Mouse (Mus musculus) thymus, postnatal 4 days (tissue): ENCODE measurements around the gene Prdm10.

Source experiments
- DNase-seq: peaks from one replicate; pipeline ENCODE4 v3.0.0; 2021

Prdm10 gene

DNA sequence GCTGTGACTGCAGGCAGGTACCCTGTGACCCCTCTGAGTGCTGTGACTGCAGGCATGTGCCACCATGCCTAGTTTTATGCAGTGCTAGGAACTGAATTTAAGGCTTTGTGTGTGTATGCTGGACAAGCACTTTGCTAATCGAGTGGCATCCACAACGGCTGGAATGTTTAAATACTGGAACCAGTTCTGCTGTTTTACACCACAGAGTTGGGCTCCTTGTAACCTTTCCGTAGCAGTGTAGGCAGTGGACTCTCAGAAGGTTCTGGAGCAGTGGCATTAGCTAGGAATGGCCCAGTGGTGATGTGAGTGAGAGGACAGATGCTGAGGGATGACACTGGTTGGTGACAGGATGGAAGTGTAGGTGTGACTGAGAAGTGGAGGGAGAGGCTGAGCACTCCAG, 26.9 kb downstream of the Prdm10 start:
- DNase-seq, result no peak

DNA sequence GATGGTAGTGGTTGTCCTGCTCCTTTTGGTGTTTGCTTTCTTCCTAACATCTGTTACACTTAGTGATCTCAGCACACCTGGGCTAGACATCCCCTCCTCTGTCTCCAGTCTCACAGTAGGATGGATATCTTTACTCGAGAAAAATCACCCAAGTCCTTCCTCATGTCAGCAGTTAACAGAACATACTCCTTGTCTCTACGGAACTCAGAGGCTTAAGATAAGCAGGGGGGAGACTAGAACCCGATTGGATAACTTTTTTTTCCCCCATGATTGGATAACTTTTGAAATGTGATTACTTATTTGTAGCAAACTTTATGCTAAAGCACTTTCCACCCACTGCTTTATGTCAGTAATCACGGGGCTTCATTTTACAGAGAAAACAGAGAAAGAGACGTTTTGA, 28.7 kb downstream of the Prdm10 start:
- no peak for DNase-seq

DNA sequence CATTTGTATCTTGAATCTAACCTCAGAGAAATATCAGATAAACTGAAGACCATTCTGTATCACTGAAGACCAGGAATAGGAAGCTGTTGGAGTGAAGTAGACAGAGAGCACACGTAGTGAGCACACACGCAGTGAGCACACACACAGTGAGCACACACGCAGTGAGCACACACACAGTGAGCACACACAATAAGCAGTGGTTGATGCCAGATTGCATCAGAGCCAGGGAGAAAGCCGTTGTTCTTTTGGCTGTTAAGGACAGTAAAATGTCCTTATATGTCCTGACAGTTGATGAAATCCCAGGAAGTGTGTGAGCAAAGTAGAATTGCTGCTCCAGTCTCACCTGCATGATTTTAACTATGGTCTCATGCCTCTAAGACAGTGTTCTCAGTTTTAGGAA, 30.3 kb downstream of the Prdm10 start:
- no peak for DNase-seq

DNA sequence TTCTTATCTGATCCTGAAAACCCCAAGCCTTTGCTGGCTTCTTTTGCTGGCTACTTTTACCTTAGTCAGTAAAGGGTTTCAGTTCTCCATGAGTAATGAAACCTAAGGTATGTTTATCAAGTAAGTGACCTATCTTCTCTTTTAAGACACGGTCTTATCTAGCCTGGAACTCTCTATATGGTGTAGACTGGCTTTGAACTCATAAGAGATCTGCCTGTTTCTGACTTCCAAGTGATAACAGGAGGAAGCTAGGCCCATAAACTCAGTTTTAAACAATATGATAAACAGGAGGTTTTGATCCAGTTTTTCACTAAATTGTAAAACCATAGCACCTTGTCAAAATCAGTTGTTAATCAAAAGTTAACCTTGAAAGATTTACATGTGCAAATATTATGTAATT, 33.5 kb downstream of the Prdm10 start:
- no peak for DNase-seq

DNA sequence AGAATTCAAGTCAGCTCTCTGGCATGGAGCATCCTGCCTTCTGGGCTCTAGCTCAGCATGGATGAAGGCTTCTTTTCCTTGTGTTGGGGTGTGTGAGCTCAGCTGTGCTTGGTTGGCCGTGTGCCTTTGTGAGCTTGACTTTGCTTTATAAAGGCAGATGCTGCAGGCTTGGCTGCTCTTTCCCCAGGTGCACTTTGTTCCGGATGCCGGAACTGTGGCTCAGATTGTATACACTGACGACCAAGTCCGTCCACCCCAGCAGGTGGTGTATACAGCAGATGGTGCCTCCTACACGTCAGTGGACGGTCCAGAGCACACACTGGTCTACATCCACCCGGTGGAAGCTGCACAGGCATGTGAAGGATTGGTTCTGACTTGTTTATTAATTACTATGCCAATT, 35.6 kb downstream of the Prdm10 start:
- no peak for DNase-seq

DNA sequence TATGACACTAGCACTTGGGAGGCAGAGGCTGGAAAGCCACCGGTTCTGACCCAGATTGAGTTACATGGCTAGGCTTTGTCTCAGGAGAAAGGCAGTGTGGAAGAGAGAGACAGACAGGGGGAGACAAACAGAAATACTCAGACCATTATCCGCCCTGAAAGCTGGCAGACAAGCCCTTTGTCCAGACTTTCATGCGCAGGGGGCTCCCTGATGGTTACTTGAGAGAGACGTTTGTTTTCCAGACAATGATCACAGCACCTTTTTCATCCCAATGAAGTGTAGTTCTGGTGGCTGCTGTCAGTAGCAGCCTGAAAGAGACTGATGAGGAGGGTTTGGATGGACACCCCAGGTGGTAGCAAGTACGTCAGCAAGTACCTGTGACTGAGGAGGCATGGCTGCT, 38.6 kb downstream of the Prdm10 start:
- DNase-seq, result no peak

DNA sequence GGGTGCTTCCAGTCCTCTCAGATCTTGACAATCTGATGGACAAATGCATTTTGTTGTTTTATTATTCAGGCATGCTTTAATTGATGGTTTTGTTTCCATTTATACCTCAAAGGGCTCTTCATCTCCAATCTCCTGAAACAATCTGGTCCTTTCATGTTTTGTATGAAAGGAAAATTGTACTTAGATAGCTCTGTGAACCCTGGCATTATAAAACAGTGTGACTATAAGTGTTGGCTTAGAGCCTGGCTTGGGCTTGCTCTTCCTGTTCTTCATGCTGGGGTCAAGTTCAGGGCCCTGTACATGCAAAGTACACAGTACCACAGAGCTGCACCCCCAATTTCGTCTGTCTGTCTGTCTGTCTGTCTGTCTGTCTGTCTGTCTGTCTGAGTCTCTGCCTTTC, 40.4 kb downstream of the Prdm10 start:
- DNase-seq, result no peak

DNA sequence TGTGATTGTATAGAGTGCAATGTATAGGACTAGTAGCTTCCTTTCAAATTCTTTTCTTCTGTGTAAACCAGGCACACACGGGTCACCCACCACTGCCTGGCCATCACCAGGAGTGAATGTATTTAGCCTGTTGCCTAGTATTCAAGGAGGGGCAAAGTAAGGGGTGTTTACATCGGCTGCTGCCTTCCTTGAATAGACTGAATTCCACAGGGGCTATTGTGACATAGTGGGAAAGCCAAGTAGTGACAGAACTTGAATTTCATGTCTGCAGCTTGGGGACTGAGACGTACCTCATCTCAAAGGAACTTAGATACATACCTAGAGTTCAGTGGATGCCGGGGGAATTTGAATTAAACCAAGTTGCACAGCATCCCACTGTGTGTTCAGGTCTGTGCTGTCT, 41.2 kb downstream of the Prdm10 start:
- DNase-seq, result no peak

DNA sequence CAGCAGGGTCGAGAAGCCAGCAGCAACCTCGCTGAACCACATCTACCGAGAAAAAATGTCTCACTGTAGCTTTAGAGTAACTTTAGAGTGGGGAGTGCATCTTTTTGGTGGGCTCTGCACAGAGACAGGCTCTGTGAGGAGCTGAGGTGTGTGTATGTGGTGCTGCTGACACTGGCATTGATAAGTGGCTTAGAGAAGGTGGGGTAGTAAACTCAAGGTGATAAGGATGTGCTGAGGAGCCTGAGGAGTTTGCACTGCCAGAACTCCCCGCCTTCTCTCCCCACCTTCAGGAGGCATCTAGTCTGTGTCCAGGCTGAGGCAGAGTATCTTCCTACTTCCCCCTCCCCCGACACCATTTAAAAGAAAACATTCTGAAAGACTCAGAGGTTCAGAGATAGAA, 41.8 kb downstream of the Prdm10 start:
- no peak for DNase-seq

DNA sequence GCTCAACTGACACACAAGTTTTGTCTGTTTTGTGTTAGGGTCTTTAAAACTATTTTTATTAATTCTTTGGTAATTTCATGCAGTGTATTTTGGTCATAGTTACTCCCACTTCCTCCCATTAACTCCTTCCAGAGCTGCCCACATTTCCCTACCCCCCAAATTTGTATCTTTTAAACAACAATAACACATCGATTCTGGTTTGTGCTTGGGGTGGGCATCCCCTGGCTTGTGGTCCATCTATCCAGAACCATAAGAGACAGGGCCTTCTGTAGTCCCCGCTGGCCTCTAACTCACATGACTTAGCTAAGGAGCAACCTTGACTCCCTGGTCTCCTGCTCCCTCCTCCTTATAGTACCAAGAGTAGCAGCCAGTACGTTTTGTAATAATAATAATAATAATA, 50.5 kb downstream of the Prdm10 start:
- no peak for DNase-seq

DNA sequence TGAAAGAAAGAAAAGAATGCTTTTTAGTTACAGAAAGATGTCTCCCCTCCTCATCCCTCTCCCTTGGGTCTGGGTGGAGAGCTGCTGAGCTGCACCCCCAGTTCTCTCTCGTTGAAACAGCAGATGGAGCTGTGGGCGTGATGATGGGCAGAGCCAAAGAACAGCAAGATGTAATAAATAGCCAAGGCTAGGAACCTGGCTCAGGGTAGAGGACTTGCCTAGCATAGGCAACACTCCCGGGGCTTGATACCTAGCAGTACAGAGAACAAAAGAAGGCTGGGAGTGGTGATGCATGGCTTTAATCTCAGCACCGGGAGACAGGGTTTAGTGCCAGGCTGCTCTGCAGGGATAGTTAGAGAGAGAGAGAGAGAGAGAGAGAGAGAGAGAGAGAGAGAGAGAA, 50.9 kb downstream of the Prdm10 start:
- DNase-seq, result no peak

DNA sequence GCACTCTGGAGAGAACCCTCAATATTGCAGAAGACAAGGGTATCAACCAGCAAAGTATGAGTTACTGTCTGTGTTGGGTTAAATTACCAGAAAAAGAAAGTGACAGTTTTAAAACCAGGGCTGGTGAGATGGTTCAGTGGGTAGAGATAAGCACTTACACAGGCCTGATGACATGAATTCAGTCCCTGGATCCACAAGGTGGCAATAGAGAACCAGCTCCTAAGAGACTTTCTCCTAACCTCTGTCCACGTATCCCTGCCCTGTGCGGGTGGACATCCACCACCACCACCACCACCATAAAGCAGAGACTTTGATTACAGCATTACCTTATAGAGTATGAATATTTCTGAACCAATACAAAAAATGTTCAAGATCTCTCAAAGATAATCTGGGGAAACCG, 51.6 kb downstream of the Prdm10 start:
- DNase-seq, result no peak

DNA sequence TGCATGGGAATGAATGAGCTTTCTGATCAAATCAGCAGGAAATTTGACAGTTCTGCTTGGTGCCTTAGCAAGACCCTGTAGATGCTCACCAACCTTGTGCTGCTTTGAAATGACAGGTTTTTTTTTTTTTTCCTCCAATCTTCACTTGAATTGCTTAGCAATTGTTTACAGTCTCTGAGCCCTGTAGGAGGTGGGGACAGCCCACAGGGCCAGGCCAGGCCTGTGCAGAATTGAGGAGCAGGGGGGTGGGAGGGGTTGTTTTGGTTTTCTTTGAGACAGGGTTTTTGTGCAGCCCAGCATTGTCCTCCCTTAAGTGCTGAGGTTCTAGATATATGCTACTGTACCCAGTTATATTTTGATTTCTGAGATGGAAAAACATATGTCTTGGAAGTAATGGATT, 52.5 kb downstream of the Prdm10 start:
- DNase-seq, result no peak

DNA sequence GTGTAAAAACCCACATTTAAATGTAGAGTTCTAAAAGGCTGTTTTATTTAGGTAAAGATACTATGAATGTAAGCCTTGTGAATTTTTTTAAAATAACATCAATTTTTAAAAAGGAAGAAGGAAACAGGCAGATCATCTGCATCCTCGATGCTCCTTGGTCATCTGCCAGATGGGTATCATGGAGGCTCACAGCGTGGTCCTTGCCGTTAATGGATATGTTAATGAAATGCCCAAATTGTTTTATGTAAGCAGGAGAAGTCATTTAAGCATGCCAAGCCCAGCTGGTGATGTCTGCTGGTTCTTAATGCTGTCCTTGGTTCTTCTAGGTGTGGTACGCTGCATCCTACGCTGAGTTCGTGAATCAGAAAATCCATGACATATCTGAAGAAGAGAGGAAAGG, 54.7 kb downstream of the Prdm10 start:
- DNase-seq, result no peak

DNA sequence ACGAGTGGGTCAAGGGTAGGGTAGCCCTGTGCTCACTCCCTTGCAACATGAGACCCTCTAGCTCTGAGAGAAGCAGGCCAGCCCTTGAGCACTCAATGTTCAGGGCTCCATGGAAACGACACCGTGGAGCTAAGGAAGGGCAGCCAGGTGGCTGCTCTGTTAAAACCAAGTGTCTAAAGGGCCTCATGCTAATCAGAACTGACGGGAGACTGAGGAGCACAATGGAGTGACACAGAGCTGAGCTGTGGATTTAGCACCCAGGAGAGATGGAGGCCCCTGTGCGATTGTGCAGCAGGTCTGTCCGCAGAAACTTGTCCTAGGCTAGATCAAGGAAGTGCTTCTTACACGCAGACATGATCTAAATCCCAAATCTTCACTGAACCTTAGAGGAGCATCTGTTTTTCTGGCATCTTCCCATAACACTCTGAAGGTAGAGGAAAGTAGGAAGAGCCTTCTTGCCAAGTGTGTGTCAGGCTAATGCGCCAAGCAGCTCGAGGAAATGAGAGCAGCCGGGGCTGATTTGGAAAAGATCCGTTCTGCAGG, 64.0 kb downstream of the Prdm10 start:
- no peak for DNase-seq

DNA sequence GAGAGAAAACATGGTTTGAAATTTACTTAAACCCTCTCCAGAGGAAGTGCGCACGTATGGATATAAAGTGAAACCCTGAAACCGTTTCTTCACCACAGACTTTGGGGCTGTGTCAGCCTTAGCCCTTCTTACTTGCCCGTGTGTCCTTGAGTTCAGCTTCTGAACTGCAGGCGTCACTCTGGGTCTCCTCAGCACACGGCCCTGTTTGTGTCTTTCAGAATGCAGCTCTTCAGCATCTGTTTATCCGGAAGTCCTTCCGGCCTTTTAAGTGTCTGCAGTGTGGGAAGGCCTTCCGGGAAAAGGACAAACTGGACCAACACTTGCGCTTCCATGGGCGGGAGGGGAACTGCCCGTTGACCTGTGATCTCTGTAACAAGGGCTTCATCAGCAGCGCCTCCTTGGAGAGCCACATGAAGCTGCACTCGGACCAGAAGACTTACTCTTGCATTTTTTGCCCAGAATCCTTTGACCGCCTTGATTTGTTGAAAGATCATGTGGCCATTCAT, 66.3 kb downstream of the Prdm10 start:
- no peak for DNase-seq

DNA sequence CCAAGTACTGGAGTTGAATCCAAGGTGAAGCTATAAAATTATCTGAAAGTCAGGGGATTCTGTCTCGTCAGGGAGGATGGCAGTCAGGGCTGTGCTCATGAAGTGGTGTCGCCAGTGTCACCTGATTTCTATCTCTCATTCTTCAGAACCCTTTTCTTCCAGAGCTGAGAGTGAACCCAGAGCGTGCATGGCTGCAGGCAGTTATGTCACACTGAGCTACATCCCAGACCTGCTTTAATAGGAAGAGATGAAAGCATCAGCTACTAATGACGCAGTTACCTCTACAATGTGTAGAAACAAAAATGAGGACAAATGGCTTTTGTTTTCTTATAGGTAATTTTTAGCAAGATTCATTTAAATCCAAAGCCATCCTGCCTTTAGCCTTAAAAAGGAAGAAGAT, 68.1 kb downstream of the Prdm10 start:
- DNase-seq, result no peak

DNA sequence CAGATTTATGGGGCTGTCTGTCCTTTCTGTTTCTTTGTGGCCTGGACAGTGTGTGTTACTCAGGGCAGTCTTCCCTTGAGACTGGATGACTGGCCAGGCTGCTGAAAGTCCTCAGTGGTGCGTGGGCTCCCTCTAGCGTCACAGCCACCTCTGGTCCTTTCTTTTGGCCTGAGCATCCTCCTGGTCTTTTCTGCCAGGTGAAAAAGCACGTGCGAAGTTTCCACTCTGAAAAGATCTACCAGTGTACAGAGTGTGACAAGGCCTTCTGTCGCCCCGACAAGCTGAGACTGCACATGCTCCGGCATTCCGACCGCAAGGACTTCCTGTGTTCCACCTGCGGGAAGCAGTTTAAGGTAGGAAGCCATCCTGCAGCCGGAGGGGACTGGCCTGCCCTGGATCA, 68.6 kb downstream of the Prdm10 start:
- peak; percentile 83 for DNase-seq

DNA sequence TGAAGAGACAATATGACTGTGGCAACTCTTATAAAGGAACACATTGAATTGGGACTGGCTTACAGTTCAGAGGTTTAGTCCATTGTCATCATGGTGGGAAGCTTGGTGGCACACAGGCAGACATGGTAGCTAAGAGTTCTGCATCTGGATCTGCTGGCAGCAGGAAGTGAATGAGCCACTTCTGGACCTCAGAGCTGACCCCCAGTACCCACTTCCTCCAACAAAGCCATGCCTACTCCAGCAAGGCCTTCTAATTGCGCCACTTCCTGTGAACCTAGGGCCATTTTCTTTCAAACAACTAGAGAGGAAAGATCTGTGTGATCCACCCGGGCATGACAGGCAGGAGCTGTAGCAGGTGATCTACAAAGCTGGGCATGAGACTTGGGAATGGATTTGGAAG, 72.4 kb downstream of the Prdm10 start:
- DNase-seq, result no peak

DNA sequence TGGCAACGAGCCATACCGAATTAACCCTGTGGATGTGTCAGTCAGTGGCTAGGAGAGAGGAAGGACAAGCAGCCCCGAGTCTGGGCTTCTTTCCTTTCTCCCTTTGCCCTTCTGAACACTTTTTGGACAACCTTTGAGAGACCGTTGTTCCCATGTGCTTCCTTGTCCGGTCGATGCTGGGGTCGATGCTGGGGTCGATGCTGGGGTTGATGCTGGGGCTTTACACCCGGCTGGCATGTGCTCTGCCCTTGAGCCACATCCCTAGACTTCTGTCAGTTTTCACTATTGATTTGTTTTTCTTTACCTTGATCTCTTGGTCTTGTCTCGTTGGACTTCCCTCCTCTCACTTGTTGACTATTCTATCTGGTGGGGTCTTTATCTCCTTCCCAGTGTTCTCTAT, 73.2 kb downstream of the Prdm10 start:
- no peak for DNase-seq

DNA sequence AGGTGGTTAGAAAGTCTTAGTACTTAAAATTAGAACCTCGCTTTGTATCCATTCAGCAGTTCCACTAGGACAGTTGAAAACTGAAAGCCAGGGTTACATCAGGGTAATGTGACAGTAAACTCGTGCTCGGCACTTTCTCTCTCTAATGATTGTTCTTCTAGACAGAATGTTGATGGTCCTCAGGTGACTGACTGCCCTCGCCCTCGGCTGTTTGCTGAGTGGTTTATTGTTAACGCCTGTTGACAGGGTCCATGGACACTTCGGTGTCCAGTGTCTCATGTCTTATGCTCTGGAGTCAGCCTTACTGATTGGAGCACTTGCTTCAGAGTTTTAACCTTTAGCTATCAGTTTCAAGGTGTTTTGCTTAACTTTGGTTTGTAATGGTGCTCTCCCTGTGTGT, 73.7 kb downstream of the Prdm10 start:
- no peak for DNase-seq

DNA sequence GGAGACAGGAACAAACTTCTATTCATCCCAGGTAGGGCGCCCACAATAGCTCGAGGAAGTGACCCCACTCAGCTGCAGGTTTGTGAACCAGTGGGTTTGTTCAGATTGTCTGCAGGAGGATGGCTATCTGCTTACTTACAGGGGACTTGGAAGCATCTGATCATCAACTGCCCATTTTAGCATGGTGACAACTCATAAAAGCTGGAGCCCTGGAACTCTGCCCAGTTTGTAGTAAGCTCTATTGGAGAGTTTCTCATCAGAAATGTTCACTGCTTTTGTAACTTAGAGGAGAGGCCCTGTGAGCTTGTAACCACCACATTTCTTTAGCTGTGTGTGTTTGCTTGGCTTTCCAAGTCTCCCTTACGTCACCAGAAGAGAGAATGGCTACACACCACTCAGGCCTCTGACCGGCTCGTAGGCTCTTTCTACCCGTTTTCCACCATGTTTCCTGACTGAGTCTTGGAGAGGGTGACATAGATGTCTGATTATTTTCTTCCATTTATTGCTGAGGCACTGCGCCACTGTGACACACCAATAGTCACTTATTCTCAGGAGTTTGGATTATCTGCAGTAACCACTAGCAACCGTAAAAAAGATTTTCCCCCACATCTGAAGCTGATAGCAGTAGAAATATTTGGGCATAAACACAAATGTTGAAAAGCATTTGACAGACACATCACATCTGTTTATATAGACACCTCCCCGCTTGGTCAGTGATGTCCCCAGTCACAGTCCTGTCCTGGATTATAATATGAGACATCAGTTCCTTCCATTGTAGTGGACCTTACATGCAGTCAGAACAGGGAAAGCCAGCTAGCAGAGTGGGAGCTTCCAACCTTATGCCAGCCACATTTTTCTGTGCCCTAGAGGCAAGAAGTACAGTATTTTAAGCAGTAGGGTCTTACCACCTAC, 83.6 kb downstream of the Prdm10 start:
- no peak for DNase-seq

DNA sequence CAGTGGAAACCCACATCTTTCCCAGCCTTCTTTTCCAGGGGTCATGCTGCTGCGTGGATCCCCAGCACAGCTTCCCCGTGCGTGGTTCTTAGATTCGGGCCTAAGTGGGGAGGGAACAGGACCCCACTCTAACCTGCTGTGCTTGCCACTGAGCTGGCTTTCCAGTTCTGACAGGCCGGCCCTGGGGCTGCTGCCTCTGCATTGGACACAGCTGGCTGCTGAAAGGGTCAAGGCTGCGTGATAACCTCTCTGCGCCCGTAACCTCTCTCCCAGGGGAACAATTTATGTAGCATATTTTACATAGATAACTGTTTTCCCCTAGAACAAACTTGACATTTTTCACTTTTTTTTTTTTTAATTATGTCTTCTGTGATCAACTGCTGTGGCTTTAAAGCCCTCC, 84.7 kb downstream of the Prdm10 start:
- DNase-seq, result no peak

DNA sequence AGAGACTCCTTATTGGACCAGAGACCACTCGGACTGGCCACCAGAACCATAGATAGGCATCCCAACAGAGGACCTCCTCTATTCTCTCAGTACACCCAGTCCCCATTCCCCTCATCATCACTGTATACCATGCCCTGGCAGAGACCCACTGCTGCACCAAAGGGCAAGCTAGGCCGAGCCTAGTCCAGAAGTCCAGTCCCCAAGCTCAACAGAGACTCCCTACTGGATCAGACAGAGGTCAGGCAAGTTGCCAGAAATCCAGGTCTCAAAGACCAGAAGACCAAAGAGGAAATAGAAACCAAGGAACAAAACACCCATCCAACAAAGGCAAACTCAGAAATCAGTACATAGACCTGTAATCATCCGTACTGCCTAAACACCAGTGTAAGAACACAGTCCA, 91.4 kb downstream of the Prdm10 start:
- no peak for DNase-seq

DNA sequence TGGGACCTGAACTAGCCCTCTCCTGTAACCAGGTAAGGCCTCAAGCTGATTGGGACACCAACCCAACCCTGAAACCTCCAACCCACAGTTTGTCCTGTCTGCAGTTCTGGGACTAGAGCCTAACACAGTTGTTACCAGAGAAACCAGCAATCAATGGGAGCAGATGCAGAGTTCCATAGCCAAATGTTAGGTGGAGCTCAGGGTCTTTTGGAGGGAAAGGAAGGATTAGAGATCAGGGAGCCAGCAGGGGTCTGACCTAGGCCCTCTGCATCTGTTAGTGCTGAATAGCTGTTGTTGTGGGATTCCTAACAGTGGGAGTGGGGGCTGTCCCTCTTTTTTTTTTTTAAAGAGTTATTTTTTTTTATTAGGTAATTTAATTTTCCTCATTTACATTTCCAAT, 96.3 kb downstream of the Prdm10 start:
- no peak for DNase-seq
